Mouse (Mus musculus) spleen, adult 2 months (tissue): ENCODE results near the gene Syt15.

Experiments
- CTCF ChIP-seq: fragments of 200-500 bp; IDR thresholded peaks from 2 replicates; pipeline ENCODE4 v1.5.1; 2011; ENCODE audit warnings: mild to moderate bottlenecking, inconsistent platforms; ENCODE audit not compliant: insufficient read depth, insufficient read length, insufficient replicate concordance; ENCODE audit errors: extremely low read depth
- POLR2A ChIP-seq: fragments of 200-500 bp; IDR thresholded peaks from 2 replicates; pipeline ENCODE4 v1.6.1; 2011; ENCODE audit warnings: low read depth, low read length, inconsistent platforms

DNA sequence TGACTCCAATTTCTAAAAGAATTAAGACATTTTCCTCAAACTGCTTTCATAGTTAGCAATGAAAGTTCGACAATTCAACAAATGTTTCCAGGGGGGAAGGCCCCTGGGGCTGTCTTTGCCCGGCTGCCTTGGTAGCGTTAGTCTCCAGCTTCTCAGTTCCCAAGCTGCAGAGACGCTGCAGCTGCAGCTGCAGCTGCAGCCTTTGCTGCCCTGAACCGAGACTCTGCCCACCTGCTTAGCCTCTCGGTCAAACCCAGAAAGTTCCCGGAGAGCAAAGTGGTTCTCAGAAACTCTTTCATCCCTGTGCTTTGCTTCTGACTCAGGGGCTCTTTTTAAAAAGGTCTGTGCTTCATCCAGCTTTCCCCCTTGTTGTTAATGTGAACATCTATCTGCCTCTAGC is 12.9 kb downstream of the Syt15 start:
- TF ChIP-seq CTCF (no peak), POLR2A (no peak)
